Comparison of ENCODE assay signal across 9 mouse cellular contexts in the genomic region with DNA sequence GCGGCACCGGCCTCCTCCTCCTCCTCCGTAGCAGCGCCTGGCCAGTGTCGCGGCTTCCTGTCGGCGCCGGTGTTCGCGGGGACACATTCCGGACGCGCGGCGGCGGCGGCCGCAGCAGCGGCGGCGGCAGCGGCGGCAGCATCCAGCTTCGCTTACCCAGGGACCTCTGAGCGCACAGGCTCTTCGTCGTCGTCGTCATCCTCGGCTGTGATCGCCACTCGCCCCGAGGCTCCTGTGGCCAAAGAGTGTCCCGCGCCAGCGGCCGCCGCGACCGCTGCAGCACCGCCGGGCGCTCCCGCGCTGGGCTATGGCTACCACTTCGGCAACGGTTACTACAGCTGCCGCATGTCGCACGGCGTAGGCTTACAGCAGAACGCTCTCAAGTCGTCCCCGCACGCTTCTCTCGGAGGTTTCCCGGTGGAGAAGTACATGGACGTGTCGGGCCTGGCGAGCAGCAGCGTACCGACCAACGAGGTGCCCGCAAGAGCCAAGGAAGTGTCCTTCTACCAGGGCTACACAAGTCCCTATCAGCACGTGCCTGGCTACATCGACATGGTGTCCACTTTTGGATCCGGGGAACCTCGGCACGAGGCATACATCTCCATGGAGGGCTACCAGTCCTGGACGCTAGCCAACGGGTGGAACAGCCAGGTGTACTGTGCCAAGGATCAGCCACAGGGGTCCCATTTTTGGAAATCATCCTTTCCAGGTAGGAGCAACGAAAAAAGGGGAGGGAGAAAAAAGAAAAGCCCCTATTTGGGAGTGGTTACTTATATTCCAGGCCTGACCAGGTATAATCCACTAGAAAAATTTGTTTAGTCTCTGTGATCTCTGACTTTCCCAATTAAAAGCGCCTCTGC. TPM values are rescaled to one million over a fixed set of nuclear protein-coding genes. Genes with fewer than 3 reads are reported as not detected.
DNase-seq lines count a peak whose midpoint lies in the region; ATAC-seq and TF ChIP-seq lines count a peak whose summit lies in the region.
"Had no signal": no experiment of that assay in that cellular context is flagged by ENCODE, and none has a peak within 500 bp of the region (broad histone marks: within the 10 kb centered on the region; RNA-seq: fewer than 3 reads in every experiment).

No protein-coding gene starts in this region.

- 0 out of 2 replicates have a peak overlapping the region, but pooled peaks have one; percentile 16 for H3K9ac ChIP-seq in embryonic facial prominence, embryonic 13.5 days
- H3K9ac ChIP-seq in intestine, embryonic 16.5 days (ENCODE audit: low read depth, low read length), result no peak overlapping the region
- H3K9ac ChIP-seq in midbrain, postnatal 0 days (replicated peaks; ENCODE audit: low read length, poor library complexity, severe bottlenecking), result no peak overlapping the region

- 1% methylated on average over 73 of the region's 74 CpGs for WGBS in kidney, adult 2 months
- WGBS in embryonic facial prominence, embryonic 13.5 days, result under 1% methylated on average over 53 of the region's 74 CpGs
- WGBS in intestine, embryonic 16.5 days, result under 1% methylated on average over 73 of the region's 74 CpGs
- under 1% methylated on average over 71 of the region's 74 CpGs for WGBS in midbrain, postnatal 0 days

- no peak for ATAC-seq in embryonic facial prominence, embryonic 13.5 days (ENCODE audit: insufficient number of reproducible peaks, insufficient read depth, low FRiP score, low TSS enrichment, low read depth)
- peak; percentile 51 for ATAC-seq in intestine, embryonic 16.5 days
- no peak for ATAC-seq in midbrain, postnatal 0 days (ENCODE audit: low FRiP score)

- H3K9me3 ChIP-seq in embryonic facial prominence, embryonic 13.5 days, result no peaks in the 10 kb centered on the region
- H3K9me3 ChIP-seq in intestine, embryonic 16.5 days (ENCODE audit: control insufficient read depth, low read length), result no peaks in the 10 kb centered on the region
- no peaks in the 10 kb centered on the region for H3K9me3 ChIP-seq in midbrain, postnatal 0 days (ENCODE audit: low read length)

- H3K4me2 ChIP-seq in embryonic facial prominence, embryonic 13.5 days, result peak overlapping the region; percentile 62
- peak overlapping the region; percentile 75 for H3K4me2 ChIP-seq in intestine, embryonic 16.5 days (ENCODE audit: low read depth, low read length)
- H3K4me2 ChIP-seq in midbrain, postnatal 0 days (ENCODE audit: low read depth, low read length, poor library complexity, severe bottlenecking), result peak overlapping the region; percentile 26

- no peak for TF ChIP-seq CTCF in kidney, adult 2 months (conservative IDR thresholded peaks at IDR 0.05; ENCODE audit: insufficient read depth, insufficient read length, low read depth, low read length)
- TF ChIP-seq CTCF in midbrain, postnatal 0 days (IDR thresholded peaks at IDR 0.05), result no peak

- H3K4me1 ChIP-seq in kidney, adult 2 months (ENCODE audit: control insufficient read depth, insufficient read depth, low read length), result no peaks in the 10 kb centered on the region
- peaks cover 18% of the 10 kb centered on the region for H3K4me1 ChIP-seq in embryonic facial prominence, embryonic 13.5 days
- peaks cover 13% of the 10 kb centered on the region for H3K4me1 ChIP-seq in intestine, embryonic 16.5 days (ENCODE audit: control insufficient read depth, insufficient read depth, low read length)
- peaks cover 3% of the 10 kb centered on the region; the same call in 1 of the 2 replicates for H3K4me1 ChIP-seq in midbrain, postnatal 0 days (ENCODE audit: insufficient read depth, low read length)

- DNase-seq in kidney, adult 2 months, result peak; percentile 40
- DNase-seq in kidney, postnatal 36 days, result no peak
- DNase-seq in midbrain, postnatal 0 days (ENCODE audit: low spot score), result no peak
- no peak for DNase-seq in testis, postnatal 14 days (ENCODE audit: low spot score)
- DNase-seq in Muller cell, postnatal 12 days (ENCODE audit: inconsistent ontology term), result no peak
- DNase-seq in left cerebral cortex, postnatal 25 days (ENCODE audit: low spot score in 2 of 2), result no peak

- H3K36me3 ChIP-seq in kidney, adult 2 months (ENCODE audit: control insufficient read depth, insufficient read depth, low read length), result no peaks in the 10 kb centered on the region
- H3K36me3 ChIP-seq in embryonic facial prominence, embryonic 13.5 days, result no peaks in the 10 kb centered on the region
- H3K36me3 ChIP-seq in intestine, embryonic 16.5 days (ENCODE audit: control insufficient read depth, insufficient read depth, low read length), result no peaks in the 10 kb centered on the region
- no peaks in the 10 kb centered on the region for H3K36me3 ChIP-seq in midbrain, postnatal 0 days (ENCODE audit: insufficient read depth, low read length)

- H3K4me3 ChIP-seq in kidney, adult 2 months (ENCODE audit: insufficient read depth, low read depth, low read length), result peak overlapping the region; percentile 5; the same call in 1 of the 2 replicates
- H3K4me3 ChIP-seq in embryonic facial prominence, embryonic 13.5 days, result peak overlapping the region; percentile 37
- H3K4me3 ChIP-seq in intestine, embryonic 16.5 days (ENCODE audit: low read length), result peak overlapping the region; percentile 48
- H3K4me3 ChIP-seq in midbrain, postnatal 0 days (ENCODE audit: low read depth, low read length), result peak overlapping the region; percentile 9; the same call in 1 of the 2 replicates

- intact Hi-C loops in left cerebral cortex, postnatal 25 days (cut with DNase I), result loop anchor here (10.0 kb wide), 1 partner anchor 894 kb away; the partner anchor contains the start of gene Chn1

- no peak overlapping the region for H3K27ac ChIP-seq in kidney, adult 2 months (ENCODE audit: insufficient read depth, low read depth, low read length)
- H3K27ac ChIP-seq in embryonic facial prominence, embryonic 13.5 days, result no peak overlapping the region
- H3K27ac ChIP-seq in intestine, embryonic 16.5 days (ENCODE audit: low read length), result no peak overlapping the region
- no peak overlapping the region for H3K27ac ChIP-seq in midbrain, postnatal 0 days (ENCODE audit: low read depth, low read length)

- peaks cover 11% of the 10 kb centered on the region for H3K27me3 ChIP-seq in kidney, adult 2 months (replicated peaks; ENCODE audit: control insufficient read depth, insufficient read depth, low read length)
- peaks cover 96% of the 10 kb centered on the region for H3K27me3 ChIP-seq in embryonic facial prominence, embryonic 13.5 days
- H3K27me3 ChIP-seq in intestine, embryonic 16.5 days (replicated peaks; ENCODE audit: control insufficient read depth, insufficient read depth, low read length), result peaks cover 82% of the 10 kb centered on the region
- H3K27me3 ChIP-seq in midbrain, postnatal 0 days (ENCODE audit: insufficient read depth, low read length), result peaks cover 88% of the 10 kb centered on the region

- no peak for TF ChIP-seq POLR2A in kidney, adult 2 months (IDR thresholded peaks at IDR 0.05; ENCODE audit: low read depth, low read length)

RNA-seq across cellular contexts. Expression of gene Hoxd13, which starts 0.5 kb away (rescaled TPM):
- polyA plus RNA-seq in kidney, adult 2 months (2012; rRNA removed), result not detected in 2 replicates
- not detected in 2 replicates for polyA plus RNA-seq in embryonic facial prominence, embryonic 13.5 days (2015; fragmentation: Nextera tagmentation; extraction: Ambion mirVana)
- 0.18 and 0.32 TPM in 2 replicates for polyA plus RNA-seq in intestine, embryonic 16.5 days (2015; fragmentation: Nextera tagmentation; extraction: Ambion mirVana)
- 0.19 TPM in 1 of 2 replicates, not detected in the other for total RNA-seq in midbrain, postnatal 0 days (2014; rRNA removed)
- polyA plus RNA-seq in midbrain, postnatal 0 days (2015; fragmentation: Nextera tagmentation; extraction: Ambion mirVana), result not detected in 2 replicates
- total RNA-seq in left cerebral cortex, postnatal 25 days (2021), result not detected
- total RNA-seq: MEL had no signal

RNA-seq across cellular contexts. Expression of gene Hoxd12, which starts 6.2 kb away (rescaled TPM):
- polyA plus RNA-seq in kidney, adult 2 months (2012; rRNA removed), result not detected in 2 replicates
- not detected in 2 replicates for polyA plus RNA-seq in embryonic facial prominence, embryonic 13.5 days (2015; fragmentation: Nextera tagmentation; extraction: Ambion mirVana)
- polyA plus RNA-seq in intestine, embryonic 16.5 days (2015; fragmentation: Nextera tagmentation; extraction: Ambion mirVana), result 0.32 and 0.60 TPM in 2 replicates
- total RNA-seq in midbrain, postnatal 0 days (2014; rRNA removed), result not detected in 2 replicates
- polyA plus RNA-seq in midbrain, postnatal 0 days (2015; fragmentation: Nextera tagmentation; extraction: Ambion mirVana), result not detected in 2 replicates
- total RNA-seq in left cerebral cortex, postnatal 25 days (2021), result not detected
- total RNA-seq: MEL had no signal

RNA-seq across cellular contexts. Expression of gene Evx2, which starts 9.2 kb away (rescaled TPM):
- polyA plus RNA-seq in kidney, adult 2 months (2012; rRNA removed), result not detected in 2 replicates
- polyA plus RNA-seq in embryonic facial prominence, embryonic 13.5 days (2015; fragmentation: Nextera tagmentation; extraction: Ambion mirVana), result not detected in 2 replicates
- polyA plus RNA-seq in intestine, embryonic 16.5 days (2015; fragmentation: Nextera tagmentation; extraction: Ambion mirVana), result 0.05 TPM in 1 of 2 replicates, not detected in the other
- total RNA-seq in midbrain, postnatal 0 days (2014; rRNA removed), result 4.2 and 6.4 TPM in 2 replicates
- polyA plus RNA-seq in midbrain, postnatal 0 days (2015; fragmentation: Nextera tagmentation; extraction: Ambion mirVana), result 0.33 and 0.42 TPM in 2 replicates
- not detected for total RNA-seq in left cerebral cortex, postnatal 25 days (2021)
- total RNA-seq: MEL had no signal

RNA-seq across cellular contexts. Expression of gene Hoxd11, which starts 10.8 kb away (rescaled TPM):
- polyA plus RNA-seq in kidney, adult 2 months (2012; rRNA removed), result 2.1 and 2.8 TPM in 2 replicates
- not detected in 2 replicates for polyA plus RNA-seq in embryonic facial prominence, embryonic 13.5 days (2015; fragmentation: Nextera tagmentation; extraction: Ambion mirVana)
- polyA plus RNA-seq in intestine, embryonic 16.5 days (2015; fragmentation: Nextera tagmentation; extraction: Ambion mirVana), result 0.69 and 1.1 TPM in 2 replicates
- total RNA-seq in midbrain, postnatal 0 days (2014; rRNA removed), result not detected in 2 replicates
- polyA plus RNA-seq in midbrain, postnatal 0 days (2015; fragmentation: Nextera tagmentation; extraction: Ambion mirVana), result not detected in 2 replicates
- total RNA-seq in left cerebral cortex, postnatal 25 days (2021), result not detected
- total RNA-seq: MEL had no signal

RNA-seq across cellular contexts. Expression of gene Hoxd10, which starts 23.1 kb away (rescaled TPM):
- polyA plus RNA-seq in kidney, adult 2 months (2012; rRNA removed), result 7.6 and 7.9 TPM in 2 replicates
- polyA plus RNA-seq in embryonic facial prominence, embryonic 13.5 days (2015; fragmentation: Nextera tagmentation; extraction: Ambion mirVana), result 0.14 TPM in 1 of 2 replicates, not detected in the other
- 3.7 and 4.4 TPM in 2 replicates for polyA plus RNA-seq in intestine, embryonic 16.5 days (2015; fragmentation: Nextera tagmentation; extraction: Ambion mirVana)
- 0.22 TPM in 1 of 2 replicates, not detected in the other for total RNA-seq in midbrain, postnatal 0 days (2014; rRNA removed)
- not detected in 2 replicates for polyA plus RNA-seq in midbrain, postnatal 0 days (2015; fragmentation: Nextera tagmentation; extraction: Ambion mirVana)
- total RNA-seq in left cerebral cortex, postnatal 25 days (2021), result not detected
- total RNA-seq: MEL had no signal
